Mouse (Mus musculus): Measurements from ENCODE around the gene Dot1l. TPM values are rescaled to one million over a fixed set of nuclear protein-coding genes. Genes with fewer than 3 reads are reported as not detected.
A peak's percentile ranks its signal among the peaks of the same experiment; 100 is the strongest.

Gene Dot1l
- polyA plus RNA-seq, 1 experiment, result 22.1 TPM

DNA sequence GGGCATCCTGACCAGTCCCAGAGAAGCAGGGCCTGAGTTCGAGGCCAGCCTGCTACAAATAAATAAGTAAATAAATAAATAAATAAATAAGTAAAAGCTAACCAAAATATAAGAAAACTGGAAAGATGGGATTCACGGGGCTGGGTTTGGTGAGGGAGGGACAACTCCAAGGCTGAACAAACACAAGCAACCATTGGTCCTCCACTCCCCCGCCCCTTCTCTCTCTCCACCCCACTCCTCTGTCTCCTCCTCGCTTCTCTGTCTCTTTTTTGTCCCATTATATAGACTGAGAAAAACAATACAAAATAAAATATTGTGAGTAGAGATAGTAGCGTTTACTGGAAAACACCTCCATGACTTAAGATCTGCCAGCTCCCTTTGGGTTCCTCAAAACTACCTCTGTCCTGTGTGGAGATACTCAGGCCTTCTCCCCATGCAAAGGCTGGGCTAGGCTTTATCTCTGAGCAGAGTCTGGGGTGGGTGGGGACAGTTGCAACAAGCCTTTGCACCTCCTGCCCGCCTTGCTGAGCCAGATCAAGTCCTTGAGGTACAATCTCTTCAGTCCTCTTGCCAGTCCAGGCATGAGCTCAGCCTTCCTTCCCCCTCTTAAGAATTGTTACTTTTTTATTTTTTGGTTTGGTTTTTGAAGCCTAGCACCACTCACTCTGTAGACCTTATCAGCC, 63.7 kb downstream of the Dot1l start:
- no peak overlapping the region for H3K27ac ChIP-seq (ENCODE audit: insufficient read depth, low read depth, low read length)
- H3K4me1 ChIP-seq (ENCODE audit: control insufficient read depth, insufficient read depth, low read length), result peaks cover 4% of the 10 kb centered on the region; the same call in 1 of the 2 replicates
- TF ChIP-seq POLR2A (IDR thresholded peaks at IDR 0.05; ENCODE audit: borderline replicate concordance, low read depth, low read length) (no peak), CTCF (IDR thresholded peaks at IDR 0.05; ENCODE audit: low read depth, low read length) (no peak)
- no peak overlapping the region for H3K4me3 ChIP-seq (ENCODE audit: insufficient read depth, low read length)

DNA sequence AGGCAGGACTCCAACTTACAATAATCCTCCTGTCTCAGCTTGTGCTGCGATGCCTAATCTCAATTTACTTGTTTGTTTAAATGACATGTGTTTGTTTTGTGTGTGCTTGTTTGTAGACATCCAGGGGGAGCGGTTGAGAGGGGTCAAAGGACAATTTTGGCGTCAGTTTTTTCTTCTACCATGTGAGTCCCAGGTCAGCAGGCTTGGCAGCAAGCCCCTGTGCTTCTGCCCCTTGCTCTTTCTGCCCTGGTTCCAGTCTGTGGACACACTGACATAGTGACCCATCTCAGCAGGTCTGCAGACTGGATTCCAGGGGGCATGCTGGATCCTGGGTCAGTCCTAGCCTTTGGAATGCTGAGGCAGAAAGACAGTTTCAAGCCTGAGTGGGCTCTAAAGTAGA, 64.4 kb downstream of the Dot1l start:
- H3K27ac ChIP-seq (ENCODE audit: insufficient read depth, low read depth, low read length), result no peak overlapping the region
- TF ChIP-seq CTCF (IDR thresholded peaks at IDR 0.05; ENCODE audit: low read depth, low read length) (no peak), POLR2A (IDR thresholded peaks at IDR 0.05; ENCODE audit: borderline replicate concordance, low read depth, low read length) (no peak)
- H3K4me1 ChIP-seq (ENCODE audit: control insufficient read depth, insufficient read depth, low read length), result peaks cover 9% of the 10 kb centered on the region
- H3K4me3 ChIP-seq (ENCODE audit: insufficient read depth, low read length), result no peak overlapping the region

DNA sequence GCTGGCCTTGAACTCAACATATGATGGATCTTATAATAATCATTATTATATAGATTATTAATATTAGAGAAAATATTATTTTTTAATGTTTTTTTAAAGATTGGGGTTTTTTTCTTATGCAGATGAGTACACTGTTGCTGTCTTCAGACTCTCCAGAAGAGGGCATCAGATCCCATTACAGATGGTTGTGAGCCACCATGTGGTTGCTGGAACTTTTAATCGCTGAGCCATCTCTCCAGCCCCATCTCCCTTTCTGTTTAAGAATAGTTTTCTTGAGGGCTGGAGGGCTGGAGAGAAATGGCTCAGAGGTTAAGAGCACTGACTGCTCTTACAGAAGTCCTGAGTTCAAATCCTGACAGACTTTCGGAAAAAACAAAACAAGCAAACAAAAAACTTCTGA, 67.0 kb downstream of the Dot1l start:
- peaks cover 16% of the 10 kb centered on the region for H3K4me1 ChIP-seq (ENCODE audit: control insufficient read depth, insufficient read depth, low read length)
- no peak overlapping the region for H3K4me3 ChIP-seq (ENCODE audit: insufficient read depth, low read length)
- TF ChIP-seq POLR2A (IDR thresholded peaks at IDR 0.05; ENCODE audit: borderline replicate concordance, low read depth, low read length), result no peak
- no peak overlapping the region for H3K27ac ChIP-seq (ENCODE audit: insufficient read depth, low read depth, low read length)

DNA sequence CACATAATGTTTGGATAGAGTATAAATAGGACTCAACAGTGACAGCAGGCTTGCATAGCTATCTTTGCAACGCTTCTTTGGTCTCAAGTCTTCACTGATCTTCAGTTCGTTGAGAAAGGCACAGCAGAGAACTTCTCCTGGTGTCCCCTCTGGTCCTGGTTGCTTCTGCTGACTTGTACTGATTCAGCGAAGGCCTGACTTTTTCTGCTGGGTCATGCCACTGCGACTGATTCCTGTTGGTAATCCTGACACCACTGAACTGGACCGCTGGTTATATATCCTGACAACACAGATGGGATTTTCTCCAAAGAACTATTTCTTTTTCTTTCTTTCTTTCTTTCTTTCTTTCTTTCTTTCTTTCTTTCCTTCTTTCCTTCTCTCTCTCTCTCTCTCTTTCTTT, 67.5 kb downstream of the Dot1l start:
- Histone ChIP-seq H3K4me3 (ENCODE audit: insufficient read depth, low read length) (no peak overlapping the region), H3K4me1 (ENCODE audit: control insufficient read depth, insufficient read depth, low read length) (peaks cover 16% of the 10 kb centered on the region), H3K27ac (ENCODE audit: insufficient read depth, low read depth, low read length) (no peak overlapping the region)
- no peak for TF ChIP-seq CTCF (IDR thresholded peaks at IDR 0.05; ENCODE audit: low read depth, low read length)
- TF ChIP-seq POLR2A (IDR thresholded peaks at IDR 0.05; ENCODE audit: borderline replicate concordance, low read depth, low read length), result no peak

- H3K4me3 ChIP-seq (ENCODE audit: insufficient read depth, low read length), result no peak overlapping the region
- TF ChIP-seq POLR2A (IDR thresholded peaks at IDR 0.05; ENCODE audit: borderline replicate concordance, low read depth, low read length), result no peak
- no peak for TF ChIP-seq CTCF (IDR thresholded peaks at IDR 0.05; ENCODE audit: low read depth, low read length)
- H3K27ac ChIP-seq (ENCODE audit: insufficient read depth, low read depth, low read length), result peak overlapping the region; percentile 84
- H3K4me1 ChIP-seq (ENCODE audit: control insufficient read depth, insufficient read depth, low read length), result peaks cover 16% of the 10 kb centered on the region
Observed at GRCm38 (mm10) chr10:80823316-80823715, 68.3 kb downstream of the Dot1l start.

DNA sequence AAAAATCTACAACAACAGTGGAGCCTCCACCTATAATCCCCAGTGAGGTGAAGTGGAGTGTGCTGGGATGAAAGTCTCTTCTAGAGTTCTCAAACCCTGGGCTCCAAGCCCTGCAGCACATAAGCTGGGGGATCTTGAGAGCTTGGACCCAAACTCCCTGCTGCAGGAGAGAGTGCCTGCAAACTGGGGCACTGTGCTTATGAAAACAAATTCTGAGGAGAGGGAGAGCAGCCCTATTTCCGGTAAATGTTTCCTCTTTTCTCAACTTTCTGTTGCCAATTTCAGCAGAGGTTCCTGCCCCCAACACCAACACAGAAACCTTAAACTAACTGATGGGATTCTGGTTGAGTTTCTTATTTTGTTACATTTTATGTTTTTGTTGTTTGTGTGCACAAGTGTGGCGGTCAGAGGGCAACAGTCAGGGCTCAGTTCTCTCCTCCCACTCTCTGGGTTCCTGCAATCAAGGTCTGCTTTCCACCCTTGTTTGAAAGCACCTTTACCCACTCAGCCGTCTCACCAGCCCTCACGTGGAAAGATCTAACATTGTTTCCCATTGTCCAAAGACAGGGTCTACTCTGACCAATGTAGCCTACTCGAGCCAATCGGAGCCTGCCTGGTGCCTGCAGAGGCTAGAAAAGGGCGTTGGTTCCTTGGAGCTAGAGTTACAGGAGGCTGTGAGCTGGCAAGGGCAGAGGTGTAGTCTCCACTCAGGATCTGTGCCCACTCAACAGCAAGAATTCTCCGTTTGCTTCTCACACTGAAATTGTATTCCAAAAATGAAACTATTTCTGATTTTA, 69.0 kb downstream of the Dot1l start:
- TF ChIP-seq POLR2A (IDR thresholded peaks at IDR 0.05; ENCODE audit: borderline replicate concordance, low read depth, low read length), result no peak
- no peak for TF ChIP-seq CTCF (IDR thresholded peaks at IDR 0.05; ENCODE audit: low read depth, low read length)
- Histone ChIP-seq H3K4me3 (ENCODE audit: insufficient read depth, low read length) (peak overlapping the region; percentile 16), H3K4me1 (ENCODE audit: control insufficient read depth, insufficient read depth, low read length) (peaks cover 16% of the 10 kb centered on the region), H3K27ac (ENCODE audit: insufficient read depth, low read depth, low read length) (peak overlapping the region; percentile 84)

DNA sequence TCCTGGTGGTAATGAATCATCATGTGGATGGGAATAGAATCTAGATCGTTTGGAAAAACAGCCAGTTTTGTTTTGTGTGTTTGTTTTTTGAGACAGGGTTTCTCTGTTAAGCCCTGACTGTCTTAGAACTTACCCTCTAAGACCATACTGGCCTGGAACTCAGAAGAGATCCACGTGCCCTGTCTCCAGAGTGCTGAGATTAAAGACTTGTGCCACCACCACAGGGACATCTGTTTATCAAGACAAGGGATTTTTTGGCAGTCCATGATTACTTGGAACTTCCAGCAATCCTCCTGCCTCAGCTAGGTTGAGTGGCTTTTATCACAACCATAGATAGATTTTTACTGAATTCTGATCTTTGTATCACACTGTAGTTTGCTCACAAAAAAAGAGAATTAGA, 69.8 kb downstream of the Dot1l start:
- TF ChIP-seq POLR2A (IDR thresholded peaks at IDR 0.05; ENCODE audit: borderline replicate concordance, low read depth, low read length) (no peak), CTCF (IDR thresholded peaks at IDR 0.05; ENCODE audit: low read depth, low read length) (no peak)
- Histone ChIP-seq H3K27ac (ENCODE audit: insufficient read depth, low read depth, low read length) (peak overlapping the region; percentile 84), H3K4me3 (ENCODE audit: insufficient read depth, low read length) (no peak overlapping the region), H3K4me1 (ENCODE audit: control insufficient read depth, insufficient read depth, low read length) (peaks cover 16% of the 10 kb centered on the region)

- peaks cover 16% of the 10 kb centered on the region for H3K4me1 ChIP-seq (ENCODE audit: control insufficient read depth, insufficient read depth, low read length)
- TF ChIP-seq POLR2A (IDR thresholded peaks at IDR 0.05; ENCODE audit: borderline replicate concordance, low read depth, low read length) (no peak), CTCF (IDR thresholded peaks at IDR 0.05; ENCODE audit: low read depth, low read length) (no peak)
- peak within 1 kb of the TSS; percentile 75 for H3K27ac ChIP-seq (ENCODE audit: insufficient read depth, low read depth, low read length)
- H3K4me3 ChIP-seq (ENCODE audit: insufficient read depth, low read length), result peak within 1 kb of the TSS; percentile 72
Observed at GRCm38 (mm10) chr10:80826151-80827062, 71.4 kb downstream of the Dot1l start, which contains the start of gene Oaz1. Gene Oaz1, plus strand, starts transcription at chr10:80826656.

- peaks cover 15% of the 10 kb centered on the region for H3K4me1 ChIP-seq (ENCODE audit: control insufficient read depth, insufficient read depth, low read length)
- no peak for TF ChIP-seq CTCF (IDR thresholded peaks at IDR 0.05; ENCODE audit: low read depth, low read length)
- no peak for TF ChIP-seq POLR2A (IDR thresholded peaks at IDR 0.05; ENCODE audit: borderline replicate concordance, low read depth, low read length)
- peak overlapping the region; percentile 67 for H3K4me3 ChIP-seq (ENCODE audit: insufficient read depth, low read length)
- no peak overlapping the region for H3K27ac ChIP-seq (ENCODE audit: insufficient read depth, low read depth, low read length)
Observed at GRCm38 (mm10) chr10:80827063-80827869, 72.3 kb downstream of the Dot1l start.
